Mouse (Mus musculus) hindlimb bud, embryonic 11.5 days (tissue): ENCODE results near the gene Sipa1l3.

Experiments
- DNase-seq: peaks from one replicate; pipeline ENCODE4 v3.0.0-alpha.2; 2012; ENCODE audit warnings: low read depth, low spot score; ENCODE audit errors: extremely low spot score

The Sipa1l3 gene

DNA sequence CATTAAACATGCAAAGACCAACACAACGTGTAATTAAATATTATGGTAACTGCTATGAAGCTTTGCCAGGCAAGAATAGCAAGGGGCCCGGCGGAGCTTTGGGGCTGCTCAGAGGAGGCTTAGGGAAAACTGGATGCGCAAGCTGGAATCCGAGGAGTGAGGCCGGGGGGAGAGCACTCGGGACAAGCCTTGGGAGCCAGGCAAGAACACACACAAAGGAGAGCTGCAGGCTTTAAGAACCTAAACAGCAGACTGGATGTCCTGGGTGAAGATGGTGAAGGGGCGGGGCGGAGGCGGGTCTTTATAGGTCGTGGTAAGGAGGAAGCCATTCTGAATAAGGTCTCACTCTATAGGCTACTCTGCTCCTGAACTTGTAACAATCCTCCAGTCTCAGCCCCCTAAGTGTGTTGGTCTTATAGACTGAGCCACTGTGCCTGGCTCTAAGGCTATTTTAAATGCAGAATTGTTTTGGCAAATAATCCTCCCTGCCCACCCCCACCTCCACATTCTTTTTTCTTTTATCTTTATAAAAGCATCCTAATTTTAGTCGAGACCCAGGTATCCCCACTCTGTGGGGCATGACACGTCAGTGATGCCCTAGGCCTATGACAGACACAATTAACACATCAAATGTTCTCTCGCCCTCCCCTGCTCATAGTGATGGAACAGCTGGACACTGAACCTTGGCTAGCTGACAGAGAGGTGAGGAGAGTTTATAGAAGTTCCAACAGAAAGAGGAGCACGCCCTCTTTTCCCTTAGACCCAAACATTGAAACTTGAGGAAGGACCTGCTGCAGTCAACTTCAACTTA is 36.9 kb downstream of the Sipa1l3 start:
- no peak for DNase-seq

DNA sequence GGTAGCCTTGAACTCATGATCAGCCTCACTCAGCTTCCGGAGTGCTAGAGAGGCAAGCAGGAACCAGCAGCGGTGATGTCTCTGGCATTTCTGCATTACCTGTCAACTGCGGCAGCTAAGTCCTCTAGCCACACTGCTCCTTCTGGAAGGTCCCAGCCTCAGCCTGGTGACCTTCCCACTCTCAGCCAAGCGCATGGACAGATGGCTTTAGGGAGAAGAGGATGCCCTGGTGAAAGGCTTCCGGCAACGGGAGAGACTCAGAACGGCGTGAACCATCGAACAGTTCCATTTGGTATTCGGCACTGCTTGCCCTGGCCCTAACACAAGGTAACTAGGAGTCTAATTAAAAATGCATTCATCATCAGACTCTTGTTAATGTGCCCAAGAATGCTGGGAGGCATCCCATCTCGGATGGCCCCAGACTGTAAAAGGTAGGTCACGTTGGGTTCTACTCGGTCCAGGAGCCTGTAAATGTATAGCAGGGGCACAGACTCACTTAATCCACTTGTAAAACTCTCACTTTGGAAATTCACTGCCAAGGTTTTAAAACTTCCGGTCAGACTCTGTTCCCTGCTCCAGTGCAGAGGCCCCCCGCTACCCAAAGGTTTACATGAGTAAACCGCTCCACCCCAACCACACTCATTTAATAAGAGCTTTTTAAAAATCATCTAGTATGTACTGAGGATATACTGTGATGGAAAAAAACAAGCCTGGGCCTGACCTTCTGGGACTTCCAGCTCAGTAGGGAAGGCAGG is 37.7 kb downstream of the Sipa1l3 start:
- DNase-seq, result no peak

DNA sequence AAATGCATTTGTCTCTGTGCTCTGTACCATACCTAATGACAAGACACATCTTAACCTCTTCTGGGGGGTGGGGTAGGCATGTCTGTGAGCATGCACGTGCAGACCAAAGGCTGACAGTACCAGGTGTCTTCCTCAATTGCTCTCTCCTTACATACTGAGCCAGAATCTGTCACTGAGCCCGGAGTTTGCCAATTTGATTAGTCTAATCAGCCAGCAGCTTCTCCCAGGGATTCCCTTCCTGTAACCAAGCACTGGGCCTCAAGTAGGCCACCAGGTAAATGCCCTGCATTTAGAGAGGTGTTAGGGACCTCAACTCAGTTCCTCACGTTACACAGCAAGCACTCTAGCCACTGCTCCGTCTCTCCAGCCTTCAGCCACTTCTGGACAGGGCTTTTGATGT is 38.3 kb downstream of the Sipa1l3 start:
- DNase-seq, result no peak

- DNase-seq, result no peak
Measured at GRCm38 (mm10) chr7:29475005-29475404, 43.4 kb downstream of the Sipa1l3 start.

- DNase-seq, result no peak
Measured at GRCm38 (mm10) chr7:29471309-29471708, 47.1 kb downstream of the Sipa1l3 start.

- DNase-seq, result no peak
Measured at GRCm38 (mm10) chr7:29469602-29470344, 48.7 kb downstream of the Sipa1l3 start.

- no peak for DNase-seq
Measured at GRCm38 (mm10) chr7:29468593-29468992, 49.8 kb downstream of the Sipa1l3 start.

DNA sequence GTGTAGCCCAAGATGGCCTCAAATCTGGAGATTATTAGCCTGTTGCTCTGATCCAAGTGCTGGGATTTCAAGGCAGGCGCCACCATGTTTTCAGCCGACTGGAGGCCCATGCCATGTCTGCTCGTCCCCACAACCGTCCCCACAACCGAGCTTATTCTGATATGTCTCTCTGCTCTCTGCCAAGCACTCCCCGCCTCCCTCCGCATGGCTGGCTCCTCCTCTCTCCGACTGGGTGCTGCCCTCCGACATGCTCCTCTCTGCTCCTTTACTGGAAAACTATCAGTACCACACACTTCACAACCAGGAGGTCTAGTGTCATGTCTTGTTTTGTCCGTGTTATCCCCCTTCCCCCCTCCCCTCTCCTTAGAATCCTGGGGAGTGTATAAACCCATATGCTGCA is 51.9 kb downstream of the Sipa1l3 start:
- no peak for DNase-seq

GRCm38 (mm10) chr7:29465736-29466135 is 52.7 kb downstream of the Sipa1l3 start:
- DNase-seq, result no peak

DNA sequence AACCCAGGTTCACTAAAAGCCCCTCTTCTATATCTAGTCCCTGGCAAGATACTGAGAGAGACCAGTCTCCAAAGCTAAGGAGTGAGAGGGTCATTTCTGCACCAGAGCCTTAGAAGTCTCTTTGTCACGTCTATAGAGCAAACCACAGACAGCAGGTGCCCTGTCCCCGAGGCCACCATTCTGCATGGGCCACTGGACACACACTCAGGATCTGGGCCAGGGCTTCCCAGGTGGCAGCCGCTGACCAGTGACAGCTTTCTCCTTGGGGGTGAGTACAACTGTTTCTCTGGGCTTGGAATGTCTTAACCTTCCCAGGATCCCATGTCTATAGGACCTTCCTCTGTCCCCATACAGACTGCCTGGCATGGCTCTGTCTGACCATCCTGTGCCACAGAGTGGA is 55.6 kb downstream of the Sipa1l3 start:
- no peak for DNase-seq

DNA sequence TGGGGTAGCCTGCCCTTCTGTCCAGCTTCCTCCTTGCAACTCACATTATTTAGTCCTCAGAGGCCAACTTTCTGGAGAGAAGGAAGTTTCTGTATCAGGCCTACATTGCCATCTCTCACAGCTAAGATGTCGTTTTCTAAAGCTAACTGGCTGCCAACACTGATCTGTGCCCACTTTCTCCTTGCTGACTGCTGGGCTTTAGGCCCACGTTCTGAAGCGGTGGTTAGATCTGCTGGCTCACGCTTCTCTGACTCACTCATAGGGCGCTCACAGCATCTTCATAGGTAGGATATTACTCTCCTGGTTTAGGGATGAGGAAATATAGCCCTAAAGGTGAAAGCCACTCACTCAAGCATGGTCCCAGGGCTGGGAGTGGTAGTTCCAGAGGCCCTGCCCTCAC is 56.3 kb downstream of the Sipa1l3 start:
- no peak for DNase-seq

DNA sequence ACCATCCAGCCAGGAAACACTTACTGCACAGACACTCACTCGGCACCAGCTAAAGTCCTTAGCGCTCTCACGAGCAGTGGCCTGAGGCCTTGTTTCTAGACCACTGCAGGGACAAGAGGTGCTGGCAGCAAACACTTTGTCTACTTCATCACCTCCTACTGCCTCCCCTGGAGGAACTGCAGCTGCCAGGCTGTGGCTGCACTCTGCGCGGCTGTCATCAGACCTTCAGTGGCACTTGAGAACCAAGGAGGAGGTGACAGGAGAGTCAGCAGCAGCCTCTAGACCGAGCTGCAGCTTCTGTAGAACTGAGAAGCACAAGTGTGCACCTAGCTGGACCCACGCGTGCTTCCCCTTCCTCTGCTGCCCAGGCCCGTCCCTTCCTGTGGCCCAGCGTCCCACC is 56.9 kb downstream of the Sipa1l3 start:
- DNase-seq, result no peak

DNA sequence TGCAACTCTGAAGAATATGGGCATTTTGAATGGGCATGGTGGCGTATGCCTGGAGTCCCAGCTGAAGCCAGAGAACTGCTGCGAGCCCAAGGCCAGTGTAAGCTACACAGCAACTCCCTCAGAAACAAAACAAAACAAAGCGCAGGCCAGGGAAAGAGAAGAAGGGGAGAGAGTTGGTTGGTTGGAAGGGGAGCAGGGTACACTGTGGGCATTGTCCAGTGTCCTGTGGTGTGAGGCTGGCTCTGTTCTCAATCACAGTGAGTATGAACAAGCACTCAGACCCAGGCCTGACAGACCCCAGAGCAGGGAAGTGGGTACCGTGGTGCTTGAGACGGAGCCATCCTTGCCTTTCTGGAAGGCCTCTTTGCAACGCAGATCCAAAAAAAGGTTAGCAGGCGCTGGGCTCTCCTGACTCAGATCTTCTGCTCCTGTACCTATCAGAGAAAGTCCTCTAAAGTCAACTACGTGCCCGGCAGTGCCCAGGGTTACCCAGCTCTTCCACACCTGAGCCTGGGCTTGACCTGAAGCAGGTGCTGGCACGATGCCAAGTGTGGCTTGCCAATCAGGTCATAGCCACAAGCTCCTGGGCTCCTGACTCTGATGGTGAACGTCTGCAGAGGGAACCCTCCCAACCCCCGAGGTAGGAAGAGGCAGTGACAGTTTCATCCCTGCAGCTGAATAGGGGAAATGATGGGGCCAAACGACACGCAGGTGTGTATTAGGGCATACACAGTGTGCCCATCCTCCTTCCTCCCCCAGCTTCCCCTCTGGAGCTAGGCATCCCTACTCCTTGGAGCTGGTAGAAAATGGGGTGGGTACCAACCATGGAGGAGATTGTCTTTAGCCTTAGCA is 59.3 kb downstream of the Sipa1l3 start:
- no peak for DNase-seq

DNA sequence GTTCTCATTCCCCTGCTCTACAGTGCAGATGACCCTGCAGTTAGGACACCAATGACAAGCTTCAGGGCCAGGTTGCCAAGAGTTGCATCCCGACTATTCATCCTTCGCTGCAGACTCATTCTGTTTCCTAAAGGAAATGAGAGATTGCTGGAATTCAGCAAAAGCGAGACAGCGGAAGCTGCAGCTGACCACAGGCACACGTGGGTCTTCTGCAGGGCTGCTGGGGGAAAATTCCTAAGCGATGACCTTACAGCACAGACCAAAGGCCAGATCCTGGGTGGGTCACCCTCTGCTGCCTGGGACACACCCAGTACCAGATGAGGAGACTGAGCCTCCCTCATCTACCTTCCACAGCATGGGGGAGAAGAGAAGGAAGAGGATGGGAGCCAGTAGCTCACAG is 60.7 kb downstream of the Sipa1l3 start:
- DNase-seq, result no peak

GRCm38 (mm10) chr7:29456716-29457115 is 61.7 kb downstream of the Sipa1l3 start:
- DNase-seq, result no peak

DNA sequence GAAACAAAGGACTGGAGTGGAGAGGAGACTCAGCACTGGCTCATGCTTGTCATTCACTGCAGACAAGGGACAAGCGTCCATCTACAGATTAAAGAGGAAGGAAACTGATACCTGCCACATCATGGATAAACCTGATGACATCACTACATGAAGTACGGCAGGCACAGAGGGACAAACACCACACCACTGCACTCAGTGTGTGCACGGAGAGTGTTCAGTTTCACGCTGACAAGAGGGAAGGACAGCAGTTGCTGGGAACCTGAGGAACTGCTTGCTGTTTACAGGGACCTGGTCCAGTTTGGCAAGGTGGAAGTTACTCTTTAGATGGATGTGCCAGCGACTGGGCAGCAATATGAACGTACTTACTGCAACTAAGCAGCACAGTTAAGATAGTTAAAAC is 62.9 kb downstream of the Sipa1l3 start:
- no peak for DNase-seq

- DNase-seq, result no peak
Measured at GRCm38 (mm10) chr7:29454965-29455364, 63.5 kb downstream of the Sipa1l3 start.

- DNase-seq, result peak; percentile 31
Measured at GRCm38 (mm10) chr7:29452991-29453741, 65.3 kb downstream of the Sipa1l3 start.

- DNase-seq, result no peak
Measured at GRCm38 (mm10) chr7:29452381-29452780, 66.1 kb downstream of the Sipa1l3 start.

DNA sequence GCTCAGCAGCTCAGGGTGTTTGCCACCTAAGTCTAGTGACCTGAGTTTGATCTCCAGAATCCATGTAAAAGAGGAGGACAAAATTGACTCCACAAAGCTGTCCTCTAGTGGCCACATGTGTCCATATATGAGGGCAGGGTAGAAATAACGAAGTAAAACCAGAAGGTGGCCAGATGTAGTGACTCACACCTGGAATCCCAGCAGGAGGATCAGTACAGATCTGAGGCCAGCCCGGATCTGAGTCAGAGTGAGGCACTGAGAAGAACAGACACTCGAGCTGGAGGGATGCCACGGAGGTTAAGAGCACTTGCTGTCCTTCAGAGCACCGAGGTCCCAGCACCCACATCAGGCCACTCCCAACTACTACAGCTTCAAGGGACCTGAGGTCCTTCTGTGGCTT is 68.3 kb downstream of the Sipa1l3 start:
- no peak for DNase-seq
